Mouse (Mus musculus): ENCODE data around the gene Hdgfl2. TPM values are rescaled to one million over a fixed set of nuclear protein-coding genes. Genes with fewer than 3 reads are reported as not detected.

Gene Hdgfl2
- polyA plus RNA-seq, 1 experiment from 2014 or later: 144 TPM

DNA sequence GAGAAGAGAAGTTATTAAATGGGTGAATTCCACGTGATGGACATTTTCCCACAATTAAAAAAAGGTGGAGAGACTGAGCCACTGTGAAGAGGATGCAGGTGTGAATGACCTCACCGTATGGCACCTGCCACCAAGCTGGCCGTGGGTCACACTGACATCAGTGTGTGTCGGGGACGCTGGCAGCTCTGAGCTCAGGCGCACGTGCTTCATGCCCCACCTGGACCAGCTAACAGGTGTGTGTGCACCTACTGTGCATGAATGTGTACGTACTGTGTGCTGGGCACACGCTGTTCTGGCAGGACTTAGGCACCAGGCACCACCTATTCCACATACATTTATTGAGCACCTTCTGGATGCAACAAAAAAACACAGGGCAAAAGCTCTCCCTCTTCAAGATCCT lies 65.1 kb downstream of the Hdgfl2 start:
- WGBS: 67% methylated on average over 9 of the region's 9 CpGs
- Histone ChIP-seq H3K9ac (ENCODE audit: low read length) (no peak overlapping the region), H3K9me3 (ENCODE audit: control insufficient read depth, low read length) (no peaks in the 10 kb centered on the region), H3K36me3 (ENCODE audit: control insufficient read depth, insufficient read depth, low read length) (no peaks in the 10 kb centered on the region), H3K4me1 (ENCODE audit: control insufficient read depth, insufficient read depth, low read length) (peaks cover 11% of the 10 kb centered on the region), H3K27me3 (ENCODE audit: control insufficient read depth, insufficient read depth, low read length) (peaks cover 83% of the 10 kb centered on the region), H3K4me3 (ENCODE audit: low read depth, low read length) (no peak overlapping the region), H3K4me2 (ENCODE audit: low read depth, severe bottlenecking) (no peak overlapping the region), H3K27ac (replicated peaks; ENCODE audit: low read depth, low read length) (no peak overlapping the region)
- DNase-seq (ENCODE audit: low spot score) (no peak), ATAC-seq (ENCODE audit: insufficient number of reproducible peaks, low FRiP score, low TSS enrichment, low read depth) (no peak)

DNA sequence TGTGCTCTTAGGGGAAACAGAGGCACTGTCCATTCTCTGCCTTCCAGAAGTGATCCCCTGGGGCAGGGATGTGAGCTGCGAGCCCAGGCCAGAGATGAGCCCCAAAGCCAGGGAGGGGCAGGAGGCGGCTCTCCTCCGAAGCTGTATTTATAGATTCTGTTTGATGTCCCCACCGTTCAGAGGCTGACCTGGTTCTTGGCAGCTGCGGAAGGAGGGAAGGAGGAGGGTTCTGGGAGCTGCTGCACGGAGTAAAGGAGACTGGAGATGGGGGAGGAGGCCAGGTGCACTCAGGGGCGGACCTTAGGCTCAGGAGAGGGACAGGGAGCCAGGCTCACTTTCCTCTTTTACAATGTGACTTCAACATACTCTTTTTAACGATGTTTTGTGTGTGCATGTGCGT lies 66.7 kb downstream of the Hdgfl2 start:
- H3K9me3 ChIP-seq (ENCODE audit: control insufficient read depth, low read length): no peaks in the 10 kb centered on the region
- H3K4me2 ChIP-seq (ENCODE audit: low read depth, severe bottlenecking): no peak overlapping the region
- 12% methylated on average over 9 of the region's 9 CpGs for WGBS
- no peak overlapping the region for H3K27ac ChIP-seq (replicated peaks; ENCODE audit: low read depth, low read length)
- no peaks in the 10 kb centered on the region for H3K36me3 ChIP-seq (ENCODE audit: control insufficient read depth, insufficient read depth, low read length)
- peaks cover 11% of the 10 kb centered on the region for H3K4me1 ChIP-seq (ENCODE audit: control insufficient read depth, insufficient read depth, low read length)
- H3K9ac ChIP-seq (ENCODE audit: low read length): no peak overlapping the region
- ATAC-seq (ENCODE audit: insufficient number of reproducible peaks, low FRiP score, low TSS enrichment, low read depth) (no peak), DNase-seq (ENCODE audit: low spot score) (no peak)
- H3K4me3 ChIP-seq (ENCODE audit: low read depth, low read length): no peak overlapping the region
- H3K27me3 ChIP-seq (ENCODE audit: control insufficient read depth, insufficient read depth, low read length): peaks cover 77% of the 10 kb centered on the region

DNA sequence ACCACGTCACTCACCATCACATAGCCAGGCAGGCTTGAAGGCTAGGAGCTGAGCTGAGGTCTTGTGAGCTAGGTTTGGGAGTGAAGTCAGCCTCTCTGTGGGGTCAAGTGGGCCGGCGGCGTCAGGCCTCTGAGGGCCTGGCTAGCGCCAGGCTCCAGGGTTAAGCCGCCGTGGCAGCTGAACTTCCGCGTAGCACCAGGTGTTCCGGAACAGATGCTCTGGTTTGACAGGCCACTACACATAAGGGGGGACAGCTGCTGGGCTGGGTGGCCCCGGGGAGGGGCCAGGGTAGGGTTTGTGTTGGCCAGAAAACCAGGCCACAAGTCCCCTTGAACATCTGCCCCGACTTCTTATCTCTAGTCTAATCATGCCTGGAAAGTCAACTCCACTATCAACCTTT lies 68.0 kb downstream of the Hdgfl2 start:
- ATAC-seq (ENCODE audit: insufficient number of reproducible peaks, low FRiP score, low TSS enrichment, low read depth) (no peak), DNase-seq (ENCODE audit: low spot score) (no peak)
- H3K27ac ChIP-seq (replicated peaks; ENCODE audit: low read depth, low read length): no peak overlapping the region
- H3K4me3 ChIP-seq (ENCODE audit: low read depth, low read length): no peak overlapping the region
- H3K9ac ChIP-seq (ENCODE audit: low read length): no peak overlapping the region
- no peak overlapping the region for H3K4me2 ChIP-seq (ENCODE audit: low read depth, severe bottlenecking)
- H3K36me3 ChIP-seq (ENCODE audit: control insufficient read depth, insufficient read depth, low read length): no peaks in the 10 kb centered on the region
- peaks cover 5% of the 10 kb centered on the region for H3K4me1 ChIP-seq (ENCODE audit: control insufficient read depth, insufficient read depth, low read length)
- H3K27me3 ChIP-seq (ENCODE audit: control insufficient read depth, insufficient read depth, low read length): peaks cover 64% of the 10 kb centered on the region
- no peaks in the 10 kb centered on the region for H3K9me3 ChIP-seq (ENCODE audit: control insufficient read depth, low read length)
- WGBS: 46% methylated on average over 12 of the region's 12 CpGs

DNA sequence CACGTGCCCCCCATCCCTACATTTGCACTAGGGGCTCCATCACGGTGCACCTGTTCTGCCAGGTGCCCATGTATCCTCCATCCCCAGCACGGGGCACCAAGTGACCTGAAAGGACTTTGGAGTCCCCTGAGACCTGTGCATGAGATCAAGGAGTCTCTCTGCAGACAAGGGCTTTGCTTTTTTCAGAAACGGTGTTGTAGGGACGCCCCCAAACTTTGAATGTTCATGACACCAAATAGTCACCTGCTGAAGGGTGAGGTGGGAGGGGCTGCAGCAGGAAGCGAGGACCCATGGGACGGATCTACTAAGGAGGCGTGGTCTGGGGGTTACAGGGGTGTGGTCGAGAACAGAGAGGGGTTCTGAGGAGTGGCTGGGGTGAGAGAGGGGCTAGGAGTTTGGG lies 68.8 kb downstream of the Hdgfl2 start:
- peaks cover 4% of the 10 kb centered on the region; the same call in 1 of the 2 replicates for H3K4me1 ChIP-seq (ENCODE audit: control insufficient read depth, insufficient read depth, low read length)
- peaks cover 59% of the 10 kb centered on the region for H3K27me3 ChIP-seq (ENCODE audit: control insufficient read depth, insufficient read depth, low read length)
- 21% methylated on average over 9 of the region's 9 CpGs for WGBS
- H3K9me3 ChIP-seq (ENCODE audit: control insufficient read depth, low read length): no peaks in the 10 kb centered on the region
- no peak for ATAC-seq (ENCODE audit: insufficient number of reproducible peaks, low FRiP score, low TSS enrichment, low read depth)
- no peak overlapping the region for H3K9ac ChIP-seq (ENCODE audit: low read length)
- H3K36me3 ChIP-seq (ENCODE audit: control insufficient read depth, insufficient read depth, low read length): no peaks in the 10 kb centered on the region
- no peak overlapping the region for H3K4me2 ChIP-seq (ENCODE audit: low read depth, severe bottlenecking)
- no peak for DNase-seq (ENCODE audit: low spot score)
- H3K4me3 ChIP-seq (ENCODE audit: low read depth, low read length): no peak overlapping the region
- H3K27ac ChIP-seq (replicated peaks; ENCODE audit: low read depth, low read length): no peak overlapping the region

DNA sequence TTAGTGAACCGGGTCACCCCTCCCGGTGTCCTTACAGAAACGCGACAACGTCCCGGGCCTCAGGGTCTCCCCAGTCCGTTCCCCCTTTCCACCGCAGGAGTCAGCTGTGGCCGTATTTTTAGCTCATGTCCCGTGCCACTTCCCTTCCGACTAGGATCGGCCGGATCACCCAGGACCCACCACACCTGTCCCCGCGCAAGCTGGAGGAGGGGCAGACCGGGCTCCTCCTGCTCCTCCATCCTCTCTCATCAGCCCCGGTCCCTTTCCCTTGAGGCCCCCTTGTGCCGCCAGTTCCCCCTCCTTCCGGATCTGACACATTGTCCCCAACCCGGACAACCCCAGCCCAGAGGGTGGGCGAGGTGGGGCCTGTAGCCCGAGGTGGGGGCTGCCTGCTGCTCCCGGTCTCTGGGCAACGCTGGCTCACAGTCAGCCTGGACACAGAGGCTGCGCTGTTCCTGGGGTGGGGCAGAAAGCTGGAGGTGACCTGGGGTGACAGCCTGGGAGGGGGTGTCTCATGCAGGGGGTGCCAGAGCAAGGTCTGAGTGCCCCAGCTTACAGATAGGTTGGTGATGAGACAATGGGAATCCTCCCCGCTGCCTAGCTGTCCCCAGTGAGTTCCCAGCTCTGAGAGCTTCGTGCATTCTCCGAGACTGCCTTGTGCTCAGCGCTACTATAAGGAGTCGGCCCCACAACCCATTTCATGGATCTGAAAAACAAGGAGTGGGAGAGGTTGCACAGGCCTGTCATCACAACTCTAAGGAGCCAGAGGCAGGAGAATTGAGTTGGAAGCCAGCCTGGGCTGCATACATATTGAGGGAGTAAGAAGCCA lies 69.6 kb downstream of the Hdgfl2 start:
- Histone ChIP-seq H3K4me2 (ENCODE audit: low read depth, severe bottlenecking) (peak overlapping the region; percentile 26), H3K27ac (replicated peaks; ENCODE audit: low read depth, low read length) (no peak overlapping the region), H3K27me3 (ENCODE audit: control insufficient read depth, insufficient read depth, low read length) (peaks cover 53% of the 10 kb centered on the region), H3K9ac (ENCODE audit: low read length) (no peak overlapping the region; the same call in 1 of the 2 replicates), H3K4me3 (ENCODE audit: low read depth, low read length) (peak overlapping the region; percentile 9; the same call in 1 of the 2 replicates), H3K9me3 (ENCODE audit: control insufficient read depth, low read length) (no peaks in the 10 kb centered on the region), H3K36me3 (ENCODE audit: control insufficient read depth, insufficient read depth, low read length) (no peaks in the 10 kb centered on the region), H3K4me1 (ENCODE audit: control insufficient read depth, insufficient read depth, low read length) (peaks cover 7% of the 10 kb centered on the region; the same call in 1 of the 2 replicates)
- WGBS: under 1% methylated on average over 28 of the region's 30 CpGs
- DNase-seq (ENCODE audit: low spot score) (no peak), ATAC-seq (ENCODE audit: insufficient number of reproducible peaks, low FRiP score, low TSS enrichment, low read depth) (no peak)

DNA sequence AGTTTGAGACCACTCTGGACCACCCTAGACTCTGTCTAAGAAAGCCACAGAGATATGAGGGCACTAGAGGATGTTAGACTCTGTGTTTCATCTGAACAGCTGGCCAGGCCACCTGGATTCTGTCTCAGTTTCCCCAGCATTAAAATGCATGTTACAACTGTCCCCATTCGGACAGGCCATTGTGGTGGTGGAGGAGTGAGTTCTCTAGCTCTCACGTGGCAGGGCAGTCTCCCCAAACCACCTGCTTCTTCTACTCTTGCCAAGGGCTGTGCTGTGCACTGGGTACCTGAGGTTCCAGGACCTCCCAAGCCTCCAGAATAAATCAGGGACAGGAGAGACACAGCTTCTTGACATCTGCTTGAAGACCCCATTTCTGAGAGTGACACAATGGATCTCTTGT lies 70.5 kb downstream of the Hdgfl2 start:
- H3K36me3 ChIP-seq (ENCODE audit: control insufficient read depth, insufficient read depth, low read length): no peaks in the 10 kb centered on the region
- WGBS: 49% methylated on average over 2 of the region's 2 CpGs

More for the DNA sequence above, 70.5 kb downstream of the Hdgfl2 start:
- ATAC-seq (ENCODE audit: insufficient number of reproducible peaks, low FRiP score, low TSS enrichment, low read depth): no peak
- H3K4me2 ChIP-seq (ENCODE audit: low read depth, severe bottlenecking): no peak overlapping the region
- no peak overlapping the region for H3K9ac ChIP-seq (ENCODE audit: low read length)
- DNase-seq (ENCODE audit: low spot score): no peak
- peaks cover 53% of the 10 kb centered on the region for H3K27me3 ChIP-seq (ENCODE audit: control insufficient read depth, insufficient read depth, low read length)
- no peaks in the 10 kb centered on the region for H3K9me3 ChIP-seq (ENCODE audit: control insufficient read depth, low read length)
- no peak overlapping the region for H3K27ac ChIP-seq (replicated peaks; ENCODE audit: low read depth, low read length)
- peaks cover 7% of the 10 kb centered on the region; the same call in 1 of the 2 replicates for H3K4me1 ChIP-seq (ENCODE audit: control insufficient read depth, insufficient read depth, low read length)
- no peak overlapping the region for H3K4me3 ChIP-seq (ENCODE audit: low read depth, low read length)

Other genes with a start within 250 kb of the Hdgfl2 start
- gene Zfp119a, start 200.7 kb upstream of the Hdgfl2 start, polyA plus RNA-seq (2014; fragmentation: Nextera tagmentation; extraction: Ambion mirVana): 10.3 TPM in 2 replicates
- 16.6 and 17.8 TPM in 2 replicates for gene Zfp959, start 187.5 kb upstream of the Hdgfl2 start, polyA plus RNA-seq (2014; fragmentation: Nextera tagmentation; extraction: Ambion mirVana)
- gene Zfp119b, start 130.1 kb upstream of the Hdgfl2 start, polyA plus RNA-seq (2014; fragmentation: Nextera tagmentation; extraction: Ambion mirVana): 6.6 and 7.1 TPM in 2 replicates
- 0.79 and 1.1 TPM in 2 replicates for gene Ebi3, start 127.0 kb upstream of the Hdgfl2 start, polyA plus RNA-seq (2014; fragmentation: Nextera tagmentation; extraction: Ambion mirVana)
- gene Yju2, start 120.5 kb upstream of the Hdgfl2 start, polyA plus RNA-seq (2014; fragmentation: Nextera tagmentation; extraction: Ambion mirVana): 20.7 and 22.3 TPM in 2 replicates
- 42.2 and 44.8 TPM in 2 replicates for gene Shd, start 109.2 kb upstream of the Hdgfl2 start, polyA plus RNA-seq (2014; fragmentation: Nextera tagmentation; extraction: Ambion mirVana)
- 34.9 and 39.8 TPM in 2 replicates for gene Fsd1, start 93.1 kb upstream of the Hdgfl2 start, polyA plus RNA-seq (2014; fragmentation: Nextera tagmentation; extraction: Ambion mirVana)
- 6.5 and 8.7 TPM in 2 replicates for gene Stap2, start 74.0 kb upstream of the Hdgfl2 start, polyA plus RNA-seq (2014; fragmentation: Nextera tagmentation; extraction: Ambion mirVana)
- 137 and 142 TPM in 2 replicates for gene Mpnd, start 73.9 kb upstream of the Hdgfl2 start, polyA plus RNA-seq (2014; fragmentation: Nextera tagmentation; extraction: Ambion mirVana)
- 151 and 154 TPM in 2 replicates for gene Sh3gl1, start 43.0 kb upstream of the Hdgfl2 start, polyA plus RNA-seq (2014; fragmentation: Nextera tagmentation; extraction: Ambion mirVana)
- gene Chaf1a, start 39.2 kb upstream of the Hdgfl2 start, polyA plus RNA-seq (2014; fragmentation: Nextera tagmentation; extraction: Ambion mirVana): 32.7 and 37.4 TPM in 2 replicates
- 38.5 and 39.1 TPM in 2 replicates for gene Ubxn6, start 4.6 kb upstream of the Hdgfl2 start, polyA plus RNA-seq (2014; fragmentation: Nextera tagmentation; extraction: Ambion mirVana)
- gene Plin4, start 30.2 kb downstream of the Hdgfl2 start, polyA plus RNA-seq (2014; fragmentation: Nextera tagmentation; extraction: Ambion mirVana): 0.09 TPM in 1 of 2 replicates, not detected in the other
- gene Plin5, start 38.0 kb downstream of the Hdgfl2 start, polyA plus RNA-seq (2014; fragmentation: Nextera tagmentation; extraction: Ambion mirVana): 0.16 and 0.43 TPM in 2 replicates
- gene Lrg1, start 42.4 kb downstream of the Hdgfl2 start, polyA plus RNA-seq (2014; fragmentation: Nextera tagmentation; extraction: Ambion mirVana): 0.28 TPM in 1 of 2 replicates, not detected in the other
- gene Sema6b, start 60.7 kb downstream of the Hdgfl2 start, polyA plus RNA-seq (2014; fragmentation: Nextera tagmentation; extraction: Ambion mirVana): 0.60 and 0.88 TPM in 2 replicates
- gene Tnfaip8l1, start 82.8 kb downstream of the Hdgfl2 start, polyA plus RNA-seq (2014; fragmentation: Nextera tagmentation; extraction: Ambion mirVana): 8.2 and 9.2 TPM in 2 replicates
- 65.6 and 65.9 TPM in 2 replicates for gene Mydgf, start 104.3 kb downstream of the Hdgfl2 start, polyA plus RNA-seq (2014; fragmentation: Nextera tagmentation; extraction: Ambion mirVana)
- gene Dpp9, start 139.3 kb downstream of the Hdgfl2 start, polyA plus RNA-seq (2014; fragmentation: Nextera tagmentation; extraction: Ambion mirVana): 34.3 and 37.0 TPM in 2 replicates
- gene Fem1a, start 177.2 kb downstream of the Hdgfl2 start, polyA plus RNA-seq (2014; fragmentation: Nextera tagmentation; extraction: Ambion mirVana): 12.5 and 12.8 TPM in 2 replicates
- 3.2 and 3.8 TPM in 2 replicates for gene Ticam1, start 197.2 kb downstream of the Hdgfl2 start, polyA plus RNA-seq (2014; fragmentation: Nextera tagmentation; extraction: Ambion mirVana)
- 58.7 and 66.0 TPM in 2 replicates for gene Plin3, start 213.2 kb downstream of the Hdgfl2 start, polyA plus RNA-seq (2014; fragmentation: Nextera tagmentation; extraction: Ambion mirVana)
- not detected in 2 replicates for gene Arrdc5, start 220.7 kb downstream of the Hdgfl2 start, polyA plus RNA-seq (2014; fragmentation: Nextera tagmentation; extraction: Ambion mirVana)
- gene Uhrf1, start 223.7 kb downstream of the Hdgfl2 start, polyA plus RNA-seq (2014; fragmentation: Nextera tagmentation; extraction: Ambion mirVana): 153 and 167 TPM in 2 replicates
- 33.2 and 34.4 TPM in 2 replicates for gene Kdm4b, start 246.4 kb downstream of the Hdgfl2 start, polyA plus RNA-seq (2014; fragmentation: Nextera tagmentation; extraction: Ambion mirVana)